Mouse (Mus musculus) ES-E14 (cell line): ENCODE measurements around the gene Prrc2b. TPM values are rescaled to one million over a fixed set of nuclear protein-coding genes. Genes with fewer than 3 reads are reported as not detected.

Source experiments
- DNase-seq: peaks from one replicate; pipeline ENCODE4 v3.0.0-alpha.2; 2013; ENCODE audit warnings: low read depth, low spot score
- H3K27ac ChIP-seq: 2 replicates; pipeline ENCODE4 v1.5.1; 2012; ENCODE audit warnings: low read depth, mild to moderate bottlenecking, low read length, moderate library complexity, mixed read lengths; ENCODE audit not compliant: poor library complexity, insufficient read depth, severe bottlenecking
- H3K36me3 ChIP-seq: 2 replicates; pipeline ENCODE4 v1.6.1; 2012; ENCODE audit warnings: mild to moderate bottlenecking, low read length, moderate library complexity, mixed read lengths; ENCODE audit not compliant: control insufficient read depth, poor library complexity, insufficient read depth, severe bottlenecking
- H3K4me1 ChIP-seq, 2 experiments: fragments of 150-350 bp in 1 of 2; sonication (generic) in 1 of 2; 2 replicates each; pipeline ENCODE4 v1.6.1; 2012; ENCODE audit warnings: low read length in 2 of 2, mild to moderate bottlenecking in 1 of 2, mixed read lengths in 1 of 2; ENCODE audit not compliant: control insufficient read depth in 2 of 2, insufficient read depth in 2 of 2, poor library complexity in 1 of 2
- H3K4me3 ChIP-seq, 2 experiments: fragments of 150-350 bp in 1 of 2; sonication (generic) in 1 of 2; 2 replicates each; pipeline ENCODE4 v1.5.1; 2012; ENCODE audit warnings: low read length in 2 of 2, low read depth in 1 of 2, mild to moderate bottlenecking in 1 of 2, mixed read lengths in 1 of 2; ENCODE audit not compliant: insufficient read depth in 1 of 2, poor library complexity in 1 of 2, severe bottlenecking in 1 of 2
- H3K9ac ChIP-seq: 2 replicates; pipeline ENCODE4 v1.6.1; 2012; ENCODE audit warnings: low read depth, mild to moderate bottlenecking, low read length, mixed read lengths; ENCODE audit not compliant: poor library complexity, insufficient read depth, severe bottlenecking
- H3K9me3 ChIP-seq: fragments of 150-350 bp; sonication (generic); 2 replicates; pipeline ENCODE4 v1.6.1; 2012; ENCODE audit warnings: low read depth, mild to moderate bottlenecking, low read length; ENCODE audit not compliant: control insufficient read depth, insufficient read depth
- CHD2 ChIP-seq: IDR thresholded peaks from 2 replicates; pipeline ENCODE4 v1.6.1; 2014; ENCODE audit warnings: mild to moderate bottlenecking, low read depth, low read length, inconsistent platforms
- HCFC1 ChIP-seq: IDR thresholded peaks from 2 replicates; pipeline ENCODE4 v1.6.1; 2012; ENCODE audit warnings: low read length, inconsistent platforms, borderline replicate concordance; ENCODE audit not compliant: insufficient read depth
- MAFK ChIP-seq: IDR thresholded peaks from 2 replicates; pipeline ENCODE4 v1.6.1; 2014; ENCODE audit warnings: mild to moderate bottlenecking, low read depth, low read length, inconsistent platforms; ENCODE audit not compliant: insufficient read depth
- ZC3H11A ChIP-seq: IDR thresholded peaks from 2 replicates; pipeline ENCODE4 v1.6.1; 2012; ENCODE audit warnings: low read depth, mild to moderate bottlenecking, inconsistent platforms, low read length, borderline replicate concordance
- ZNF384 ChIP-seq: IDR thresholded peaks from 2 replicates; pipeline ENCODE4 v1.6.1; 2012; ENCODE audit warnings: low read depth, low read length, inconsistent platforms
- in situ Hi-C, 2 experiments: fragments of 600-800 bp; cut with MboI; formaldehyde crosslinking; loops; one replicate each; pipeline ENCODE4 v1.15.1; 2025; ENCODE audit warnings: low sequenced_read_pairs in 2 of 2, inconsistent platforms in 1 of 2; ENCODE audit not compliant: unreplicated experiment in 2 of 2
- total RNA-seq: library from RNA; depleted of rRNA; stranded (reverse); fragments of 300-350 nt; gene quantifications from 2 replicates; pipeline ENCODE4 v1.2.3, GENCODE M21; 2012

Gene Prrc2b
- total RNA-seq, 1 experiment: 75.1 TPM

DNA sequence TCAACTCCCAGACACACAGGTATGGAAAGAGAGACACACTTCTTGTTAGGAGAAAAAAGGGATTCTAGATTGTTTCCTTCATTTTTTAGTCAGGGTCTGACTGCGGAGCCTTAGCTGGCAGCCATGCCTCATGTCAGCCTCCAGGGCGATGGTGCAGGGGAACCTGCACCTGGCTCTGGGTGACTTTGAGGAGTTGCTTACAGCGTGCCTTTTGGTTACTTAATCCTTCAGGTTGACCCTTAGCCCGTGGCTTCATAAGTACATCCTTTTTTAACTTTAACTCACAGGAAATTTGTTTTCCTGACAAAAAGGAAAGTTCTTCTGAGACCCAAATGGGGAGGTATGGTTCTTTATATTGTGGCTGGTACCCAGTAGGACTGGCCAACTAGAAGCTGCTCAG lies 92.1 kb downstream of the Prrc2b start:
- TF ChIP-seq ZC3H11A (no peak), CHD2 (no peak), MAFK (no peak), HCFC1 (no peak), ZNF384 (no peak)
- H3K4me1 ChIP-seq: peaks cover 0 to 5% of the 10 kb centered on the region in 2 experiments; a peak in 2 of 4 replicates
- no peak overlapping the region for H3K27ac ChIP-seq
- no peak for DNase-seq
- H3K9me3 ChIP-seq: no peaks in the 10 kb centered on the region
- in situ Hi-C loops: no loop called here
- peaks cover 39% of the 10 kb centered on the region for H3K36me3 ChIP-seq
- H3K9ac ChIP-seq: no peak overlapping the region
- no peak overlapping the region for H3K4me3 ChIP-seq

- no peaks in the 10 kb centered on the region for H3K9me3 ChIP-seq
Observed at GRCm38 (mm10) chr2:32246741-32247140, 95.9 kb downstream of the Prrc2b start.

GRCm38 (mm10) chr2:32248377-32249361 lies 97.8 kb downstream of the Prrc2b start:
- H3K36me3 ChIP-seq: peaks cover 63% of the 10 kb centered on the region

More at GRCm38 (mm10) chr2:32246741-32247140, 95.9 kb downstream of the Prrc2b start:
- no peak for TF ChIP-seq ZNF384
- TF ChIP-seq CHD2: no peak
- no peak for TF ChIP-seq ZC3H11A
- no peak for TF ChIP-seq MAFK
- no peak for TF ChIP-seq HCFC1
- in situ Hi-C loops: no loop called here
- H3K36me3 ChIP-seq: peaks cover 56% of the 10 kb centered on the region
- DNase-seq: no peak
- H3K9ac ChIP-seq: no peak overlapping the region
- no peak overlapping the region for H3K27ac ChIP-seq
- H3K4me1 ChIP-seq: peaks cover 0 to 2% of the 10 kb centered on the region in 2 experiments; a peak in 1 of 4 replicates
- H3K4me3 ChIP-seq: no peak overlapping the region

DNA sequence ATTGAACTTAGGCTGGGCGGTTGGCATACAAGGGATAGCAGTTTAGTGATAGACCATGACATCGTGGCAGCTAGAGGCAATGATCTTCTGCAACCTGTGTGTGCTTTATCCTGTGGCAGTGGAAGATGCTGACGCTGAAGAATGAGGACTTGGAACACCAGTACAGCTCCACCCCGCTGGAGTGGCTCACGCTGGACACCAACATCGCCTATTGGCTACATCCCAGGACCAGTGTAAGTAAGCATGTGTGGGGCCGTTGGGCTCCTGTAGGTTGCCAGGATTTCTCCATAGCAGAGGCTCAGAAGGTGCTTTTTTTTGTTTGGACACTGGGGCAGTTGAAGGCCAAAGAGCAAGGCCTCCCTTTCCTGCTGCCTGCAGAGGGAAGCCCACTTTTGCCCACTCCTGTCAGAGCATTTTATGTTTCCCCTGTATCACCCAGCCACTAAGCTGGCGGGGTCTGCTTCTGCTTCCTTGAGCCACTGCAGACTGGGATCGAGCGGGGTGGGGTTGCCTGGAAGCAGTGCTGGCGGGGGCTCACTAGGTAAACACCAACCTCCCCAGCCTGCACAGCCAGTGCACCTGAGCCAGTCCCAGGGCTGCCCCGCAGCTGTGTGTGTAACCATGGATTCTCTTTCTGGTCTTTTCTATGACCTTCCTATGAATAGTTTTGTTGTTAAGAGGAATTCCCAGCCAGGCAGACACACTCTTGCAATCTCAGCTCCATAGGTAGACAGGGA lies 101.1 kb downstream of the Prrc2b start:
- peaks cover 0 to 4% of the 10 kb centered on the region in 2 experiments; a peak in 1 of 4 replicates for H3K4me1 ChIP-seq
- no peak overlapping the region for H3K27ac ChIP-seq
- in situ Hi-C loops: no loop called here
- no peak for TF ChIP-seq CHD2
- no peak for TF ChIP-seq ZC3H11A
- TF ChIP-seq HCFC1: no peak
- no peak for TF ChIP-seq ZNF384
- TF ChIP-seq MAFK: no peak
- no peak overlapping the region for H3K9ac ChIP-seq
- DNase-seq: no peak
- H3K9me3 ChIP-seq: no peaks in the 10 kb centered on the region
- no peak overlapping the region for H3K4me3 ChIP-seq
- H3K36me3 ChIP-seq: peaks cover 60% of the 10 kb centered on the region

More at GRCm38 (mm10) chr2:32248377-32249361, 97.8 kb downstream of the Prrc2b start:
- no peak for DNase-seq
- Histone ChIP-seq H3K27ac (no peak overlapping the region), H3K9ac (no peak overlapping the region), H3K9me3 (no peaks in the 10 kb centered on the region), H3K4me1 (peaks cover 0 to 4% of the 10 kb centered on the region in 2 experiments; a peak in 1 of 4 replicates), H3K4me3 (no peak overlapping the region)
- in situ Hi-C loops: no loop called here
- TF ChIP-seq CHD2 (no peak), ZNF384 (no peak)
